Mouse (Mus musculus) embryonic facial prominence, embryonic 15.5 days (tissue): ENCODE measurements around the gene Vmn1r218. TPM values are rescaled to one million over a fixed set of nuclear protein-coding genes. Genes with fewer than 3 reads are reported as not detected.
"Not testable (repeated sequence)": the region's sequence is repeated elsewhere in the genome, so short reads cannot be mapped to it uniquely, and the experiment has no call there.

Source experiments
- ATAC-seq: fragments of 200-750 bp; cut with Nextera tagmentation; 2 replicates; pipeline ENCODE4 v1.8.0; 2017; ENCODE audit warnings: low read depth, moderate TSS enrichment; ENCODE audit not compliant: insufficient number of reproducible peaks, low FRiP score, low TSS enrichment
- H3K27ac ChIP-seq: fragments of 300-500 bp; sonication (generic); replicated peaks from 2 replicates; pipeline ENCODE4 v1.5.1; 2015; ENCODE audit warnings: mild to moderate bottlenecking, inconsistent platforms
- H3K27me3 ChIP-seq: fragments of 300-500 bp; sonication (generic); 2 replicates; pipeline ENCODE4 v1.6.1; 2015; ENCODE audit warnings: inconsistent platforms
- H3K36me3 ChIP-seq: fragments of 300-500 bp; sonication (generic); 2 replicates; pipeline ENCODE4 v1.6.1; 2015; ENCODE audit warnings: mild to moderate bottlenecking, inconsistent platforms
- H3K4me1 ChIP-seq: fragments of 300-500 bp; sonication (generic); 2 replicates; pipeline ENCODE4 v1.6.1; 2015; ENCODE audit warnings: inconsistent platforms
- H3K4me2 ChIP-seq: fragments of 300-500 bp; sonication (generic); replicated peaks from 2 replicates; pipeline ENCODE4 v1.6.1; 2015; ENCODE audit warnings: mild to moderate bottlenecking, inconsistent platforms
- H3K4me3 ChIP-seq: fragments of 300-500 bp; sonication (generic); replicated peaks from 2 replicates; pipeline ENCODE4 v1.5.1; 2015; ENCODE audit warnings: mild to moderate bottlenecking, inconsistent platforms
- H3K9ac ChIP-seq: fragments of 300-500 bp; sonication (generic); 2 replicates; pipeline ENCODE4 v1.6.1; 2015; ENCODE audit warnings: inconsistent platforms
- H3K9me3 ChIP-seq: fragments of 300-500 bp; sonication (generic); replicated peaks from 2 replicates; pipeline ENCODE4 v1.6.1; 2016; ENCODE audit warnings: inconsistent platforms
- WGBS: fragments of 180-500 bp; shearing (Covaris S2); methylation state at CpG from one replicate; pipeline ENCODE4 v1.1.7; 2015; 5-methylcytosine and 5-hydroxymethylcytosine counted together
- polyA plus RNA-seq: library from polyadenylated mRNA; unstranded; fragments of >200 nt; fragmentation: Nextera tagmentation; extraction: Ambion mirVana; gene quantifications from 2 replicates; pipeline ENCODE4 v1.2.1, GENCODE M21; 2015

Gene Vmn1r218
- polyA plus RNA-seq = 0.01 and 0.07 TPM in 2 replicates

GRCm38 (mm10) chr13:23133099-23133498, at the start of gene Vmn1r218:
Gene Vmn1r218 (plus strand): TSS chr13:23133155.
- H3K9me3 ChIP-seq = no peaks in the 10 kb centered on the region
- WGBS = 62% methylated on average over 3 of the region's 3 CpGs
- H3K27me3 ChIP-seq = no peaks in the 10 kb centered on the region
- no peak within 1 kb of the TSS for H3K27ac ChIP-seq
- H3K4me1 ChIP-seq = no peaks in the 10 kb centered on the region
- no peak within 1 kb of the TSS for H3K4me2 ChIP-seq
- H3K36me3 ChIP-seq = no peaks in the 10 kb centered on the region
- no peak for ATAC-seq
- no peak within 1 kb of the TSS for H3K4me3 ChIP-seq
- no peak within 1 kb of the TSS for H3K9ac ChIP-seq

DNA sequence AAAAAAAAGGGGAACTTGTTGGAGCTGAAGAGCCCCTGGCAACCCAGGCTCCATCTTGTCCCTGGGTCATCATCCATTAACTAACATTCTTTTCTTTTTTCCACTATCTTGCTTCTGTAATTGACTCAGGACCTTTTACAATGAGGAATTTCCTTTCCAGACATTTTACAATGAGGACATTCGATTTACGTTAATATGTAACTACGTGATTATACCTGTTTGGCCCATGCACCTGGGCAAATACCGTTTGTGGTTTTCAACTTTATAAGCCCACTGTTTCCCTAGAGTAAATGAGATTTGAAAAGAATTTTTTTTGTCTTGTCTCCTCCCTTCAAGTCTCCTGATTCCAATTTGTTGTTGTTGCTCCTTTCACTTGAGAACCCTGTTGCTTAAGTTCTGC, 38.6 kb upstream of the Vmn1r218 start:
- no peaks in the 10 kb centered on the region for H3K9me3 ChIP-seq
- no peak overlapping the region for H3K9ac ChIP-seq
- H3K4me2 ChIP-seq = no peak overlapping the region
- 89% methylated on average over 4 of the region's 4 CpGs for WGBS
- H3K27me3 ChIP-seq = no peaks in the 10 kb centered on the region
- H3K27ac ChIP-seq = no peak overlapping the region
- no peak for ATAC-seq
- H3K4me3 ChIP-seq = no peak overlapping the region
- H3K36me3 ChIP-seq = no peaks in the 10 kb centered on the region
- H3K4me1 ChIP-seq = no peaks in the 10 kb centered on the region

DNA sequence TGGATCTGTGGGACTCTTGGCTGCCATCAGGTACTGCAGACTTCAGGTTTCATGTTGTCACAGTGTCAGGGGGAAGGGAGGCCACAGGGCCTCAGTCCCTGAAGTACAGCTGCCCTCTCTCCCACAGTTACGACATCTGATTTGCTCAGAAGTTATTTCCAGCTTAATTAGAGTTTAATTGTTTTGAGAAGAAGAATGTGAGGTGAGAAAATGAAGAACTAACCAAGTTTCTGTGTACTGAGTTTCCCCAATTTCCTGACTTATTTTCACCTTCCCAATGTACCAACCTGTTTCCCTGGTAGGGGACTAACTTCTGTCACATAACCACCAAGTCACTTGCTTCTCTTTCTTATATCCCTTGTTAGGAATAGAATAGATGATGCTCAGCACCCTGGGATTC, 14.8 kb upstream of the Vmn1r218 start, which contains the start of gene Vmn1r217:
Gene Vmn1r217 (minus strand): TSS at position 101 of the 400 bp plus-strand sequence.
- H3K4me2 ChIP-seq, H3K9me3 ChIP-seq, H3K4me3 ChIP-seq, H3K27me3 ChIP-seq, H3K4me1 ChIP-seq, ATAC-seq, H3K27ac ChIP-seq, H3K9ac ChIP-seq, H3K36me3 ChIP-seq: not testable (repeated sequence)
- 63% methylated on average over 1 of the region's 1 CpGs for WGBS

- Histone ChIP-seq H3K9ac (no peak overlapping the region), H3K4me3 (no peak overlapping the region), H3K36me3 (no peaks in the 10 kb centered on the region), H3K27ac (no peak overlapping the region), H3K4me1 (no peaks in the 10 kb centered on the region), H3K4me2 (no peak overlapping the region), H3K27me3 (no peaks in the 10 kb centered on the region), H3K9me3 (no peaks in the 10 kb centered on the region)
- 83% methylated on average over 2 of the region's 2 CpGs for WGBS
- ATAC-seq = no peak
These were observed 12.3 kb upstream of the Vmn1r218 start for GRCm38 (mm10) chr13:23120611-23121010.

- no peak for ATAC-seq
- no peak overlapping the region for H3K9ac ChIP-seq
- H3K4me3 ChIP-seq = no peak overlapping the region
- H3K9me3 ChIP-seq = no peaks in the 10 kb centered on the region
- no peak overlapping the region for H3K27ac ChIP-seq
- H3K4me1 ChIP-seq = no peaks in the 10 kb centered on the region
- H3K27me3 ChIP-seq = no peaks in the 10 kb centered on the region
- H3K4me2 ChIP-seq = no peak overlapping the region
- H3K36me3 ChIP-seq = no peaks in the 10 kb centered on the region
- 65% methylated on average over 1 of the region's 1 CpGs for WGBS
These were observed 546 bp downstream of the Vmn1r218 start for GRCm38 (mm10) chr13:23133501-23133900.

DNA sequence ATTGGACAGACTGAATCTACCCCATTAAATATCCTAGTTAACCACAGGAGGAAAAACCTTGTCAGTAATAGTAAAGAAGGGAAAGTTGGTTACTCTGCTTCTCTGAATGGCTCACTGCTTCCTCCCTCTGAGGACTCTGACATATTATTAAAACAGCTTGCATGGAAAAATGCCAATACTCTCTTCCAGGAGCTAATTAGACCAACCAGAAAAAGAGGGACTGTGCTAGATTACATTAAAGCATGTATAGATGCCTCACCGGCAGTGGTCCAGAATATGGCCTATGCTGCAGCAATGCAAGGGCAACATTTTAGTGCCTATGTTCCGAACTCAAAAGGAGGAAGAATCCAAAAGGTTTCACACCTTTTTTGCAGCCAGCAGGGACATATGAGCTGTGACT, 5.9 kb downstream of the Vmn1r218 start:
- Histone ChIP-seq H3K4me1 (no peaks in the 10 kb centered on the region), H3K4me3 (no peak overlapping the region), H3K9ac (no peak overlapping the region), H3K4me2 (no peak overlapping the region), H3K27ac (no peak overlapping the region), H3K27me3 (no peaks in the 10 kb centered on the region), H3K36me3 (no peaks in the 10 kb centered on the region), H3K9me3 (no peaks in the 10 kb centered on the region)
- ATAC-seq = no peak
- 74% methylated on average over 2 of the region's 2 CpGs for WGBS

- WGBS = 59% methylated on average over 3 of the region's 3 CpGs
These were observed 24.9 kb downstream of the Vmn1r218 start for GRCm38 (mm10) chr13:23157848-23158247.

DNA sequence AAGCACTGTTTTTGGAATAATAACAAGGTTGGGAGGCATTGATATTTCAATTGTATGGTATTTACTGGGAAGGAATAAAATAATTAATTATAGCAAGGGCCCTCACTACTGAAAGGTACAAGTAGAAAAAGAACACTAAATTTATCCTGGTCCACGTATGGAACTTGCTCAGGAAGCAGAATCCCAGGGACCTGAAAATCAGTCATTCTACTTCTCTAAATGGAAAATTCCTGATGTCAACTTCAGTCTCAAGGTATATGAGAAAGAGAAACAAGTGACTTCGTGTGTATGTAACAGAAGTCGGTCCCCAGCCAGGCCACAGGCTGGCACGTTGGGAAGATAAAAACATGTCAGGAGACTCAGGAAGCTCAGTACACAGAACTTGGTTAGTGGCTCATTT, 26.1 kb downstream of the Vmn1r218 start, which contains the start of gene Vmn1r219:
Gene Vmn1r219 (plus strand): TSS at position 301 of the 400 bp plus-strand sequence.
- Histone ChIP-seq H3K4me1 (no peaks in the 10 kb centered on the region), H3K9me3 (no peaks in the 10 kb centered on the region), H3K36me3 (no peaks in the 10 kb centered on the region), H3K4me2 (no peak within 1 kb of the TSS), H3K27ac (no peak within 1 kb of the TSS), H3K9ac (no peak within 1 kb of the TSS), H3K27me3 (no peaks in the 10 kb centered on the region), H3K4me3 (no peak within 1 kb of the TSS)
- no peak for ATAC-seq
- WGBS = 77% methylated on average over 4 of the region's 4 CpGs

More at GRCm38 (mm10) chr13:23157848-23158247, 24.9 kb downstream of the Vmn1r218 start:
- Histone ChIP-seq H3K27me3 (no peaks in the 10 kb centered on the region), H3K36me3 (no peaks in the 10 kb centered on the region), H3K27ac (no peak overlapping the region), H3K4me2 (no peak overlapping the region), H3K9ac (no peak overlapping the region), H3K4me3 (no peak overlapping the region), H3K4me1 (no peaks in the 10 kb centered on the region), H3K9me3 (no peaks in the 10 kb centered on the region)
- ATAC-seq = no peak

- WGBS = 76% methylated on average over 4 of the region's 4 CpGs
- not testable (repeated sequence) for H3K4me1 ChIP-seq, H3K4me2 ChIP-seq
These were observed 33.5 kb downstream of the Vmn1r218 start for GRCm38 (mm10) chr13:23166471-23166870.

GRCm38 (mm10) chr13:23187875-23188274, 54.9 kb downstream of the Vmn1r218 start, which contains the start of gene Vmn1r220:
Gene Vmn1r220 (minus strand): TSS chr13:23187975.
- no peaks in the 10 kb centered on the region for H3K9me3 ChIP-seq
- H3K36me3 ChIP-seq = no peaks in the 10 kb centered on the region
- H3K4me3 ChIP-seq = no peak within 1 kb of the TSS
- H3K9ac ChIP-seq = no peak within 1 kb of the TSS
- 85% methylated on average over 2 of the region's 2 CpGs for WGBS
- H3K27me3 ChIP-seq = no peaks in the 10 kb centered on the region
- H3K4me1 ChIP-seq = no peaks in the 10 kb centered on the region
- H3K27ac ChIP-seq = no peak within 1 kb of the TSS
- no peak within 1 kb of the TSS for H3K4me2 ChIP-seq
- no peak for ATAC-seq

More at GRCm38 (mm10) chr13:23166471-23166870, 33.5 kb downstream of the Vmn1r218 start:
- not testable (repeated sequence) for H3K9me3 ChIP-seq, H3K9ac ChIP-seq, H3K36me3 ChIP-seq, H3K27me3 ChIP-seq, H3K27ac ChIP-seq, H3K4me3 ChIP-seq, ATAC-seq
